Mouse (Mus musculus) common myeloid progenitor, adult 5-6 weeks (primary cell): Measurements from ENCODE around the gene Mlip. TPM values are rescaled to one million over a fixed set of nuclear protein-coding genes. Genes with fewer than 3 reads are reported as not detected.
"Not testable (repeated sequence)": the region's sequence is repeated elsewhere in the genome, so short reads cannot be mapped to it uniquely, and the experiment has no call there.

Source experiments
- ATAC-seq: replicated peaks from 2 replicates; pipeline ENCODE4 v1.8.0; 2016; ENCODE audit warnings: low read depth, mild to moderate bottlenecking, moderate TSS enrichment, inconsistent platforms; ENCODE audit not compliant: poor library complexity, severe bottlenecking
- total RNA-seq: library from RNA; stranded (forward); fragments of 200-1000, 187-1606 nt; gene quantifications from 2 replicates; pipeline ENCODE4 v1.2.3, GENCODE M21; 2017

The Mlip gene
- total RNA-seq, 1 experiment from 2014 or later = not detected

GRCm38 (mm10) chr9:77254514-77254913 lies 98.3 kb downstream of the Mlip start:
- ATAC-seq = no peak

- no peak for ATAC-seq
Measured at GRCm38 (mm10) chr9:77252761-77253160, 100.0 kb downstream of the Mlip start.

GRCm38 (mm10) chr9:77252134-77252533 lies 100.6 kb downstream of the Mlip start:
- no peak for ATAC-seq

GRCm38 (mm10) chr9:77251511-77252112 lies 101.2 kb downstream of the Mlip start:
- no peak for ATAC-seq

- ATAC-seq = no peak
Measured at GRCm38 (mm10) chr9:77198250-77198649, 154.5 kb downstream of the Mlip start.

GRCm38 (mm10) chr9:77179486-77179885 lies 173.3 kb downstream of the Mlip start:
- no peak for ATAC-seq

GRCm38 (mm10) chr9:77175870-77176269 lies 176.9 kb downstream of the Mlip start:
- ATAC-seq = no peak

- no peak for ATAC-seq
Measured at GRCm38 (mm10) chr9:77172044-77172443, 180.7 kb downstream of the Mlip start.

GRCm38 (mm10) chr9:77165877-77166276 lies 186.9 kb downstream of the Mlip start:
- ATAC-seq = no peak

GRCm38 (mm10) chr9:77161764-77162163 lies 191.0 kb downstream of the Mlip start:
- no peak for ATAC-seq

GRCm38 (mm10) chr9:77160277-77160926 lies 192.4 kb downstream of the Mlip start:
- no peak for ATAC-seq

- no peak for ATAC-seq
Measured at GRCm38 (mm10) chr9:77148518-77149257, 204.1 kb downstream of the Mlip start.

- no peak for ATAC-seq
Measured at GRCm38 (mm10) chr9:77119735-77120134, 233.0 kb downstream of the Mlip start.

GRCm38 (mm10) chr9:77096886-77097285 lies 255.9 kb downstream of the Mlip start:
- no peak for ATAC-seq

- ATAC-seq = not testable (repeated sequence)
Measured at GRCm38 (mm10) chr9:77083221-77083620, 269.5 kb downstream of the Mlip start.

- no peak for ATAC-seq
Measured at GRCm38 (mm10) chr9:77071676-77072075, 281.1 kb downstream of the Mlip start.

- no peak for ATAC-seq
Measured at GRCm38 (mm10) chr9:77056611-77057010, 296.2 kb downstream of the Mlip start.

- no peak for ATAC-seq
Measured at GRCm38 (mm10) chr9:77054426-77055193, 298.2 kb downstream of the Mlip start.
